Mouse (Mus musculus) liver, embryonic 14.5 days (tissue): Measurements from ENCODE around the gene Alkal2. TPM values are rescaled to one million over a fixed set of nuclear protein-coding genes. Genes with fewer than 3 reads are reported as not detected.

Experiments
- ATAC-seq: fragments of 200-750 bp; cut with Nextera tagmentation; 2 replicates; pipeline ENCODE4 v1.8.0; 2017; ENCODE audit warnings: moderate number of reproducible peaks, mild to moderate bottlenecking, moderate library complexity; ENCODE audit not compliant: insufficient read depth
- DNase-seq, 3 experiments: peaks; one replicate each; pipeline ENCODE4 v3.0.0-alpha.2; 2012 to 2013; ENCODE audit warnings: low read depth in 3 of 3, low spot score in 3 of 3
- H3K27ac ChIP-seq: fragments of 300-500 bp; sonication (generic); 2 replicates; pipeline ENCODE4 v1.5.1; 2014; ENCODE audit warnings: moderate library complexity, mild to moderate bottlenecking, control low read depth, inconsistent platforms
- H3K27me3 ChIP-seq: fragments of 300-500 bp; sonication (generic); 2 replicates; pipeline ENCODE4 v1.6.1; 2014; ENCODE audit warnings: mild to moderate bottlenecking, low read length, moderate library complexity; ENCODE audit not compliant: control insufficient read depth, insufficient read depth
- H3K36me3 ChIP-seq: fragments of 300-500 bp; sonication (generic); replicated peaks from 2 replicates; pipeline ENCODE4 v1.6.1; 2014; ENCODE audit warnings: low read depth; ENCODE audit not compliant: control insufficient read depth, insufficient read depth
- H3K4me1 ChIP-seq, 2 experiments: fragments of 200-500 bp in 1 of 2; fragments of 300-500 bp in 1 of 2; sonication (generic) in 1 of 2; replicated peaks; 2 replicates each; pipeline ENCODE4 v1.6.1; 2012 to 2014; ENCODE audit warnings: antibody characterized with exemption in 1 of 2, inconsistent platforms in 1 of 2, low read length in 1 of 2; ENCODE audit not compliant: control insufficient read depth in 2 of 2, insufficient read depth in 2 of 2
- H3K4me2 ChIP-seq: fragments of 300-500 bp; sonication (generic); 2 replicates; pipeline ENCODE4 v1.6.1; 2014; ENCODE audit warnings: low read depth, mild to moderate bottlenecking, control low read depth, moderate library complexity
- H3K4me3 ChIP-seq, 2 experiments: fragments of 200-500 bp in 1 of 2; fragments of 300-500 bp in 1 of 2; sonication (generic) in 1 of 2; 2 replicates each; pipeline ENCODE4 v1.5.1; 2012 to 2014; ENCODE audit warnings: low read depth in 2 of 2, low read length in 2 of 2, mild to moderate bottlenecking in 2 of 2, control low read depth in 1 of 2, inconsistent platforms in 1 of 2, moderate library complexity in 1 of 2; ENCODE audit not compliant: insufficient read depth in 1 of 2
- H3K9ac ChIP-seq: fragments of 300-500 bp; sonication (generic); replicated peaks from 2 replicates; pipeline ENCODE4 v1.6.1; 2014; ENCODE audit warnings: mild to moderate bottlenecking, control low read depth, moderate library complexity
- H3K9me3 ChIP-seq: fragments of 300-500 bp; sonication (generic); 2 replicates; pipeline ENCODE4 v1.6.1; 2016; ENCODE audit warnings: low read length, mixed read lengths; ENCODE audit not compliant: control insufficient read depth
- CTCF ChIP-seq: IDR thresholded peaks from 2 replicates; pipeline ENCODE4 v1.5.1; 2016; ENCODE audit warnings: antibody characterized with exemption, low read depth, control low read depth
- EP300 ChIP-seq: IDR thresholded peaks from 2 replicates; pipeline ENCODE4 v1.6.1; 2016; ENCODE audit warnings: antibody characterized with exemption, low read depth
- WGBS: fragments of 180-500 bp; shearing (Covaris S2); extraction: QIAGEN DNeasy Blood & Tissue Kit; methylation state at CpG from one replicate; pipeline ENCODE4 v1.1.7; 2014; ENCODE audit not compliant: insufficient replicate concordance; 5-methylcytosine and 5-hydroxymethylcytosine counted together
- polyA plus RNA-seq, 2 experiments: library from polyadenylated mRNA; depleted of rRNA in 1 of 2; stranded (reverse) in 1 of 2; unstranded in 1 of 2; fragments of >200 nt; fragmentation: Nextera tagmentation in 1 of 2; extraction: Ambion mirVana in 1 of 2; gene quantifications; 2 replicates each; pipeline versions ENCODE4 v1.2.1 to v1.2.3; 2012 to 2014

The Alkal2 gene
- polyA plus RNA-seq, 2 experiments, result not detected

DNA sequence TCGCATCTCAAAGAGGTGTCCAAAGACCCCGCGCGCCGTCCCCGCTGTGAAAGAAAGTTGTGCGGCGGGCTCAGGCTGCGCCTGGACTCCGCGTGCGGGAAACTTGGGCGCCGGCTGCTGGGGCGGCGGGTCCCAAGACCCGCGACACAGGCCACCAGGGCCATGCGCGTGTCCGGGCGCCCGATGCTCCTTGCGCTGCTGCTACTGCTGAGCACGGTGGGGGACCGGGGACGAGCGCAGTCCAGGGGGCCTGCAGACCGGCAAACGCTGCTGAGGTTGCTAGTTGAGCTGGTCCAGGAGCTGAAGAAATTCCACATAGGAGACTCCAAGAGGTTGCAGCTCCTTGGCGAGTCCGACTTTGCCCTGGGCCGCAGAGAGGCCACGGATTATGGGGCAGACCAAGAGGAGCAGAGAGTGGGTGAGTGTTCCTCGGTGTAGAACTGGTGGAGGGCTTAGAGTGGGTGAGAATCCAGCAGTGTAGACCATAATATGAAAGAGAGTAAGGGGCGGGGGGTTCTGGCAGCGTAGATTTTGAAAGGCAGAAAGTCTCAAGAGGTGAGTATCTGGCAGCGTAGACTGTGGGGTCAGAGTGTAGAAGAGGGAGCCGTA, 604 bp downstream of the Alkal2 start:
- Histone ChIP-seq H3K9me3 (no peaks in the 10 kb centered on the region), H3K4me3 (peak overlapping the region in 1 of 2 experiments; percentile 1; a peak in 1 of 4 replicates), H3K36me3 (no peaks in the 10 kb centered on the region), H3K27me3 (peaks cover 54% of the 10 kb centered on the region), H3K9ac (no peak overlapping the region), H3K27ac (no peak overlapping the region), H3K4me1 (peaks cover 10 to 12% of the 10 kb centered on the region in 2 experiments), H3K4me2 (peak overlapping the region; percentile 26; the same call in 1 of the 2 replicates)
- no peak for DNase-seq
- WGBS, result 8% methylated on average over 39 of the region's 39 CpGs
- TF ChIP-seq EP300, result no peak
- no peak for TF ChIP-seq CTCF
- no peak for ATAC-seq

DNA sequence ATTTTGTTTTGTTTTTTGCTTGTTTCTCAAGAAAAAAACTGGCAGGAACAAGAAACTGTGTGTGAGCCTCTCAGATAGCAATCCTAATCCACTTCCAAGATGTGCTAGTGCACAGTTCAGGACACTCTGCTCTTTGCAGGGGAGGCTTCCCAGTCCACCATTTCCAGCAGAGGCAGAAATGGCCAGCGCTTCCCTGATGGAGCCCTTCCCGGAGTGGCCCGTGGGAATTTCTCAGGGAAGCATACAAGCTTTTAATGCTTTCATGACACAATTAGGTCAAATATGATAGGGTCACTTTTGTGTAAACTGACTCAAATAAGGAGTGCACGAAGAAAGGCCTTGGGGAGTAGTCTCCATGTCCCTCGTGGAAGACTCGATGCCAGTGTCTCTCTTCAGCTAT, 1.8 kb downstream of the Alkal2 start:
- no peak overlapping the region for H3K4me3 ChIP-seq
- no peak overlapping the region for H3K9ac ChIP-seq
- no peaks in the 10 kb centered on the region for H3K36me3 ChIP-seq
- peaks cover 54% of the 10 kb centered on the region for H3K27me3 ChIP-seq
- ATAC-seq, result no peak
- no peak overlapping the region for H3K27ac ChIP-seq
- DNase-seq, result no peak
- H3K4me2 ChIP-seq, result no peak overlapping the region
- TF ChIP-seq EP300 (no peak), CTCF (no peak)
- 71% methylated on average over 6 of the region's 6 CpGs for whole genome bisulfite sequencing
- no peaks in the 10 kb centered on the region for H3K9me3 ChIP-seq
- H3K4me1 ChIP-seq, result peaks cover 10 to 14% of the 10 kb centered on the region in 2 experiments

DNA sequence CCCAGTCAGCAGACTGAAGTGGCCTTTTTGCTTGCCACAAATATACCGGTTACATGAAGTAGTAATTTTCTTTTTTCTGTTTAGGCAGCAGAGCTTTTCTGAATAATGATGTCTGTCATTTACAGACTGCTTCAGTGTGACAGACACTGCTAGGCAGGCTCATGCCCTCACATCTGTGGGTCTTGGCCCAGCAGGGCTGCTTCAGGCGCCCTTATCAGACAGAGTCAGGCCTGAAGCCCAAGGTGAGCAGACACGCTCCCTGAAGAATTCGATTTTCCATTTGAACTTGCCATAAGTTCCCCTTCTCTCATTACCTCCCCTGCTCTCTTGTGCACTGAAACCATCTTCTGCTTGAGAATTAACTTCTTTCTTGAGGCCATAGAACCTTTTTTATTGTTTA, 3.9 kb downstream of the Alkal2 start:
- no peak overlapping the region for H3K27ac ChIP-seq
- peaks cover 4% of the 10 kb centered on the region for H3K36me3 ChIP-seq
- TF ChIP-seq EP300, result no peak
- TF ChIP-seq CTCF, result no peak
- H3K4me2 ChIP-seq, result peak overlapping the region; percentile 15; the same call in 1 of the 2 replicates
- 44% methylated on average over 4 of the region's 4 CpGs for WGBS
- no peaks in the 10 kb centered on the region for H3K9me3 ChIP-seq
- peaks cover 10 to 14% of the 10 kb centered on the region in 2 experiments for H3K4me1 ChIP-seq
- H3K27me3 ChIP-seq, result peaks cover 40% of the 10 kb centered on the region
- H3K9ac ChIP-seq, result peak overlapping the region; percentile 9; the same call in 1 of the 2 replicates
- no peak for DNase-seq
- ATAC-seq, result peak; percentile 83
- no peak overlapping the region for H3K4me3 ChIP-seq

DNA sequence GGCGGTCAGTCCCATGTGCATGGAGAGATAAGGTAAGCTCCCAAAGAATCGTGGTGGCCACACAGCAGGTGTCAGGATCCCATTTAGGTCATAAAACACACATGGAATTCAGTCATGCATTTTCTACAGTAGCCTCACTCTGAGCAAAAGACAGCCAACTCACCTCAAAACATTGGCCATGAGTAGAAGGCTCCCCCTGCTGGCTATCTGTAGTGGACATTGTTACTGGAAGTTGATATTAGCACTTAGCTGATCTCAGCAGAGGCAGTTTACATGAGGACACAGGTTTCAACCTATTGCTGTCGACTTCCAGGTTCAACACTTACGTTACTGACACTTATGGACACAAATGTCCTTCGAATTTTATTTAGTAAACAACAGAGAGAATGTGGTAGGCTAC, 5.9 kb downstream of the Alkal2 start:
- 34% methylated on average over 5 of the region's 5 CpGs for WGBS
- peak; percentile 36; the same call in 1 of the 2 replicates for ATAC-seq
- no peak overlapping the region for H3K4me2 ChIP-seq
- H3K4me1 ChIP-seq, result peaks cover 10 to 14% of the 10 kb centered on the region in 2 experiments
- TF ChIP-seq EP300 (no peak), CTCF (peak; percentile 88)
- H3K27me3 ChIP-seq, result peaks cover 19% of the 10 kb centered on the region
- peaks cover 19% of the 10 kb centered on the region for H3K36me3 ChIP-seq
- no peak overlapping the region for H3K9ac ChIP-seq
- H3K4me3 ChIP-seq, result no peak overlapping the region
- DNase-seq, result peak in 1 of 3 experiments; percentile 55
- no peaks in the 10 kb centered on the region for H3K9me3 ChIP-seq
- H3K27ac ChIP-seq, result no peak overlapping the region

DNA sequence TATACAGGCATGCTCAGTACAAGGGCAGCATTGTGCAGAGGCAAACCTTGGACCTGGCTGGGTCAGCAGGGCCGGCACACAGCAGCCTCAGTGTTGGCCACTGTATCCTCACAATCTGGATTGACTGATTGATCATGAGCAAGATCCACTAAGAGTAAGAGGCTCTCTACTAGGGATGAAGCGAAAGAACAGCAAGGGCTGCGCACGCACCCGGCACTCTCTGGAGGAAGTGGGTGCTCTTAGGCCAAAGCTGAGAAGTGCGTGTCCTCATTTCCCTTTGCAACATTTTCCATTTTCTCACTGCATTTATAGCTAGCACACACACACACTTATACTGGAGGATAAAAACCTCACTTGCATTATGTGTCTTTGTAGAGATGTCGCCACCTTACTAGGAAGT, 7.3 kb downstream of the Alkal2 start:
- Histone ChIP-seq H3K27me3 (peaks cover 7% of the 10 kb centered on the region), H3K4me1 (peaks cover 10 to 14% of the 10 kb centered on the region in 2 experiments), H3K4me2 (no peak overlapping the region), H3K27ac (no peak overlapping the region; the same call in 1 of the 2 replicates), H3K9ac (no peak overlapping the region), H3K4me3 (no peak overlapping the region), H3K9me3 (no peaks in the 10 kb centered on the region), H3K36me3 (peaks cover 28% of the 10 kb centered on the region)
- DNase-seq (no peak), ATAC-seq (no peak)
- whole genome bisulfite sequencing, result 83% methylated on average over 7 of the region's 7 CpGs
- TF ChIP-seq CTCF (no peak), EP300 (no peak)
